Mouse (Mus musculus) erythroblast, embryonic 14.5 days (primary cell): ENCODE measurements around the gene Cdkn2aipnl.

Experiments used
- GATA1 ChIP-seq: IDR thresholded peaks from 2 replicates; pipeline ENCODE4 v1.6.1; 2012; ENCODE audit warnings: low read length, inconsistent platforms, mixed read lengths
- TAL1 ChIP-seq: IDR thresholded peaks from 3 replicates; pipeline ENCODE4 v1.6.1; 2012; ENCODE audit warnings: low read length, inconsistent platforms, mixed read lengths

DNA sequence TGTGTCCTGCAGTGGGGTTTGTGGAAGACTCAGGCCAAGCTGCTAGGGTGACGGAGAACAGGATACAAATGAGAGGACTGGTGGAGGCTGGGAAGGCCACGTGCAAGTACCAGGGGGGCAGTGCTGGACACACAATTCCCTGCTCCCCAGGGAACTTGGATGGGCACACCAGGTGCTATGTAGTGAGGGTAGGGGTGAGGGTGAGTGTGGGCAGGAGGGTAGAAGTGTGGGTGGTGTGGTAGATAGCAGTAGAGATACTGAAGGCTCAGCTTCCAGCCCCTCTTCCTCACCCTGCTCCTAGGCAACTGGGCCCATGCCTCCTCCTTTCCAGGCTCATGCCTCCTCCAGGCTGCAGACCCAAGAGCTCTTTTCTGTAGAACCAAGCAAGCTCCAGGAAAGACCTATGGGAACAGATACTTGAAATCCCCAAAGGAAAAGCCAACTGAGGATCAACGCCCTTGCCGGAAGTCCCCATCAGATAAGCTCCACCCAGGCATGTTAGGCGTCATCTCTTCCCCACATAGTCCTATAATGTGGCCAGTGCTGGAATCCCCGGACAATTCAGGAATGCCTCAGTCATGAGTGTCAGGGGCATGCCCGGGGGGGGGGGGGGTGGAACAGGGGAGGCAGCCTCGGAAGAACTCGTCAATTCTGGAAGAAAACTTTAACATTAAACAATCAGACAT lies 18.2 kb upstream of the Cdkn2aipnl start:
- TF ChIP-seq GATA1 = peak; percentile 48; the same call in 1 of the 2 replicates
- no peak for TF ChIP-seq TAL1
